Mouse (Mus musculus): ENCODE measurements around the gene Traf5.
A peak's percentile ranks its signal among the peaks of the same experiment; 100 is the strongest.

The Traf5 gene

GRCm38 (mm10) chr1:191974509-191975405, 117.6 kb downstream of the Traf5 start:
- DNase-seq (ENCODE audit: low read depth, low spot score), result no peak

- no peak for DNase-seq (ENCODE audit: low read depth, low spot score)
Observed at GRCm38 (mm10) chr1:191969939-191970338, 122.4 kb downstream of the Traf5 start.

GRCm38 (mm10) chr1:191964773-191965481, 127.4 kb downstream of the Traf5 start:
- DNase-seq (ENCODE audit: low read depth, low spot score), result peak; percentile 77

- peak; percentile 57 for DNase-seq (ENCODE audit: low read depth, low spot score)
Observed at GRCm38 (mm10) chr1:191963948-191964772, 128.2 kb downstream of the Traf5 start.

- no peak for DNase-seq (ENCODE audit: low read depth, low spot score)
Observed at GRCm38 (mm10) chr1:191963413-191963812, 128.9 kb downstream of the Traf5 start.

GRCm38 (mm10) chr1:191960946-191961345, 131.4 kb downstream of the Traf5 start:
- DNase-seq (ENCODE audit: low read depth, low spot score), result no peak

- no peak for DNase-seq (ENCODE audit: low read depth, low spot score)
Observed at GRCm38 (mm10) chr1:191957321-191957720, 135.0 kb downstream of the Traf5 start.

GRCm38 (mm10) chr1:191956871-191957270, 135.5 kb downstream of the Traf5 start:
- DNase-seq (ENCODE audit: low read depth, low spot score), result no peak

GRCm38 (mm10) chr1:191956261-191956660, 136.1 kb downstream of the Traf5 start:
- no peak for DNase-seq (ENCODE audit: low read depth, low spot score)

GRCm38 (mm10) chr1:191955101-191955500, 137.3 kb downstream of the Traf5 start:
- DNase-seq (ENCODE audit: low read depth, low spot score), result no peak

- no peak for DNase-seq (ENCODE audit: low read depth, low spot score)
Observed at GRCm38 (mm10) chr1:191952733-191953335, 139.5 kb downstream of the Traf5 start.

GRCm38 (mm10) chr1:191950611-191951010, 141.7 kb downstream of the Traf5 start:
- DNase-seq (ENCODE audit: low read depth, low spot score), result no peak

- DNase-seq (ENCODE audit: low read depth, low spot score), result no peak
Observed at GRCm38 (mm10) chr1:191948600-191948999, 143.8 kb downstream of the Traf5 start.

- DNase-seq (ENCODE audit: low read depth, low spot score), result no peak
Observed at GRCm38 (mm10) chr1:191947796-191948195, 144.6 kb downstream of the Traf5 start.

Measured in retina, postnatal 7 days (tissue).